Mouse (Mus musculus): ENCODE measurements around the gene Cacna1e.

Gene Cacna1e

GRCm38 (mm10) chr1:154884275-154885206 lies at the start of gene Cacna1e:
Gene Cacna1e, minus strand, starts transcription at chr1:154884501.
- DNase-seq (ENCODE audit: low spot score) = no peak

- no peak for DNase-seq (ENCODE audit: low spot score)
These were observed 34.1 kb upstream of the Cacna1e start for GRCm38 (mm10) chr1:154918406-154918805.

GRCm38 (mm10) chr1:154917438-154917837 lies 33.1 kb upstream of the Cacna1e start:
- no peak for DNase-seq (ENCODE audit: low spot score)

- DNase-seq (ENCODE audit: low spot score) = no peak
These were observed 25.3 kb upstream of the Cacna1e start for GRCm38 (mm10) chr1:154909554-154909953.

GRCm38 (mm10) chr1:154897390-154897789 lies 13.1 kb upstream of the Cacna1e start:
- DNase-seq (ENCODE audit: low spot score) = no peak

GRCm38 (mm10) chr1:154890244-154890643 lies 5.9 kb upstream of the Cacna1e start:
- DNase-seq (ENCODE audit: low spot score) = no peak

- no peak for DNase-seq (ENCODE audit: low spot score)
These were observed 4.2 kb upstream of the Cacna1e start for GRCm38 (mm10) chr1:154888495-154888894.

GRCm38 (mm10) chr1:154888018-154888417 lies 3.7 kb upstream of the Cacna1e start:
- DNase-seq (ENCODE audit: low spot score) = no peak

- DNase-seq (ENCODE audit: low spot score) = no peak
These were observed 3.2 kb upstream of the Cacna1e start for GRCm38 (mm10) chr1:154887546-154887945.

- DNase-seq (ENCODE audit: low spot score) = no peak
These were observed 2.3 kb upstream of the Cacna1e start for GRCm38 (mm10) chr1:154886611-154887010.

- no peak for DNase-seq (ENCODE audit: low spot score)
These were observed 877 bp upstream of the Cacna1e start for GRCm38 (mm10) chr1:154885207-154885548.

- no peak for DNase-seq (ENCODE audit: low spot score)
These were observed 607 bp downstream of the Cacna1e start for GRCm38 (mm10) chr1:154883596-154884191.

- DNase-seq (ENCODE audit: low spot score) = no peak
These were observed 18.3 kb downstream of the Cacna1e start for GRCm38 (mm10) chr1:154865981-154866380.

GRCm38 (mm10) chr1:154861416-154861815 lies 22.9 kb downstream of the Cacna1e start:
- DNase-seq (ENCODE audit: low spot score) = no peak

- DNase-seq (ENCODE audit: low spot score) = no peak
These were observed 29.7 kb downstream of the Cacna1e start for GRCm38 (mm10) chr1:154854564-154854963.

- DNase-seq (ENCODE audit: low spot score) = no peak
These were observed 33.6 kb downstream of the Cacna1e start for GRCm38 (mm10) chr1:154850515-154851287.

- no peak for DNase-seq (ENCODE audit: low spot score)
These were observed 35.4 kb downstream of the Cacna1e start for GRCm38 (mm10) chr1:154848683-154849579.

- DNase-seq (ENCODE audit: low spot score) = no peak
These were observed 37.4 kb downstream of the Cacna1e start for GRCm38 (mm10) chr1:154846900-154847299.

GRCm38 (mm10) chr1:154843427-154843826 lies 40.9 kb downstream of the Cacna1e start:
- no peak for DNase-seq (ENCODE audit: low spot score)

GRCm38 (mm10) chr1:154842336-154842735 lies 42.0 kb downstream of the Cacna1e start:
- DNase-seq (ENCODE audit: low spot score) = no peak

GRCm38 (mm10) chr1:154841057-154841630 lies 43.2 kb downstream of the Cacna1e start:
- no peak for DNase-seq (ENCODE audit: low spot score)

Measured in MN1 (cell line).